Mouse (Mus musculus) T-helper 17 cell (primary cell): ENCODE data around the gene Zfp646.
"Not testable (repeated sequence)": the region's sequence is repeated elsewhere in the genome, so short reads cannot be mapped to it uniquely, and the experiment has no call there.

Experiments
- in situ Hi-C, 2 experiments: fragments of 300-600 bp; cut with MboI, MseI; formaldehyde crosslinking; loops; 1 replicate in 1 of 2; 2 replicates in 1 of 2; pipeline ENCODE4 v1.15.1; 2025; ENCODE audit warnings: high pct_unique_total_duplicates in 2 of 2

Gene Zfp646

DNA sequence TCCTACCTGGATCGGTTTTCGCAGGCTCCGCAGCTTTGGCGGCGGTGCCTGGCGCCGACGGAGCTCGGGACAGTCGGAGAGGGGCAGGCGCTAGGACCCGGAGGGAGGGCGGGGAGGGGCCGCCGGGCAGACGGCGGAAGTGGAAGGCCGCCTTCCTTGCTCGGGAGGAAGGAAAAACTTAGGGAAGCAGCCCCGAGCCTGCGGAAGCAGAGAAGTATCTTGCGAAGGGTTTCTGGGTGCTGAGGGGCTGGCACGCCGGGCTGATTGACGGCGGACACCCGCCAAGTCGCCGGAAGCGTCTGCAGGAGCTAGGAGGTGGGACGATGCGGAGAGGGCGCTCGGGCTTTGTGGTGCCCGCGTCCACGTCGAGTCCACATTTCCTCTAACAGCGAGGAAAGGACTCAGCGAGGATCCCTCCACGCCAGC, at the start of gene Zfp646:
Gene Zfp646, plus strand, starts transcription at position 181 of the 426 bp plus-strand sequence.
- in situ Hi-C loops = no loop called here

DNA sequence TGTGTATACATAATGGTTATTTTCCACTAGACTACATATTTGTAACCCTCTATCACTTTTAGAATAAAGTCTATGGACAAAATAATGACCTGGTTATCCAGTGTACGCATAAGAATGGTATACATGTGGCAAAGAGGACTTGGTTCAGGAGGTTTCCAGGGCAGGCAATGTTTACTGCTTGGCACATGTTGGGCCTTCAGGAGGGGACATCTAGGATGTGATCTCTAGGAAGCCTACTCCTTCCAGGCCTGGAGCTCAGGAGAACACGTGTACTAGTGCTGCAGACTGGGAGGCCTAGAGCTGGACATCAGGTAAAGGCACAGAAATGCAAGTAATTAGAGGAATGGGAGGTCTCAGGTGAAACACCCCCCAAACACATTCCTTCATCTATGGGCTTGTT, 40.5 kb upstream of the Zfp646 start:
- in situ Hi-C loops = no loop called here

DNA sequence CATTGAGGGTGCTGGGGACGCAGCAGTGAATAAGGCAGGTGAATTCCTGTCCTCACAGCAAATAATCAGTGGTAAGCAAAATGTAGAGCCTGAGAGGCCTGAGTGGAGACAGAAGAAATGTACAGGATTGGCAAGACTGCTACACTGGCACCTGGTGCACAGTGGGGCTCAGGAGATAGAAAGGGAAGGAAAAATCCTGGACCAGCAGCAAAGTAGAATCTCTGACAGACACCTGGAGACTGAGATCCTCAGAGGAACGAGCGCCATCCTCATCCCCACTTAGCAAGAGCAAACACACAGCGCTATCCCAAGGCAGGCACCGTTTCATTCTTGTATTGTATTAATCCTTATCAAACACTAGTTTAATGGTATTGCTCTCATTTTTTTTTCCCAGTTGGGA, 38.5 kb upstream of the Zfp646 start:
- in situ Hi-C loops = no loop called here

- in situ Hi-C loops = not testable (repeated sequence)
These were observed 38.1 kb upstream of the Zfp646 start for GRCm38 (mm10) chr7:127837878-127838277.

DNA sequence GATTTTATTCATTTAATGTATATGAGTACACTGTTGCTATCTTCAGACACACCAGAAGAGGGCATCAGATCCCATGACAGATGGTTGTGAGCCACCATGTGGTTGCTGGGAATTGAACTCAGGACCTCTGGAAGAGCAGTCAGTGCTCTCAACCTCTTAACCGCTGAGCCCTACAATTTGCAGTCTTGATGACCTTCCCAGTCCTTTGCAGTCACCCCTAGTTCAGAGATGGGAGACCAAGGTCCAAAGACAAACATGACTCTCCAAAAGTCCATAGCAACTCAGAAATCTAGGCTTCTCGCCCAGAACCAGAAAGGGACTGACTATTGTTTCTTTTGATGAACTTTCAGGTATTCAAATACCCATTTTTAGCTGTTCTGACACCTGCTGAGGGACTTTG, 36.0 kb upstream of the Zfp646 start:
- in situ Hi-C loops = not testable (repeated sequence)

- in situ Hi-C loops = no loop called here
These were observed 35.1 kb upstream of the Zfp646 start for GRCm38 (mm10) chr7:127840886-127841285.

GRCm38 (mm10) chr7:127841340-127842000, 34.6 kb upstream of the Zfp646 start:
- in situ Hi-C loops = no loop called here

DNA sequence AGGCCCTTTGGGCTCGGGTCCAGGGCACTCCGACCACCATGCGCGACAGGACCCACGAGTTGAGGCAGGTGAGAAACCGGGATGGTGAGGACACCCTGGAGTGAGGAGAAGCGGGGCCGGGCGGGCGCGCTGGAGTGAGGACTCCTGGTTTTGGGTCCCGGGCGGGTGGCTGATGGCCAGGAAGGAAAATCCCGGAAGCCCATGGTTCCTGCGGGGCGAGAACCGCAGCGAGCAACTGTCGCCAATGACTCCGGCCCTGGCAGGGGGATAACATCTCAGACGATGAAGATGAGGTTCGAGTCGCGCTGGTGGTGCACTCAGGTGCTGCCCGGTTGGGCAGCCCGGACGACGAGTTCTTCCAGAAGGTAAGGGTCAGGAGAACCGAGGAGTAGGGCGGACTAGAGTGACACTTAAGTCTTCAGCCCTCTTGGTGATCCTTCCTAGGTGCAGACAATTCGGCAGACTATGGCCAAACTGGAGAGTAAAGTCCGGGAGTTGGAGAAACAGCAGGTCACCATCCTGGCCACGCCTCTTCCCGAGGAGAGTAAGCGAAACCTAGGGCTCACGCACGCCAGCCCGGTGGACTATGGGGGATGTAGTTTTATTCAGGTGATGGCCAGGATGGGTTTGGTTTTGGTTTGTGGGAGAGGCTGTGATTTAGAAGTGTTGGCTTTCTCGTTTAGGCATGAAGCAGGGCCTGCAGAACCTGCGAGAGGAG, 33.9 kb upstream of the Zfp646 start:
- in situ Hi-C loops = no loop called here

DNA sequence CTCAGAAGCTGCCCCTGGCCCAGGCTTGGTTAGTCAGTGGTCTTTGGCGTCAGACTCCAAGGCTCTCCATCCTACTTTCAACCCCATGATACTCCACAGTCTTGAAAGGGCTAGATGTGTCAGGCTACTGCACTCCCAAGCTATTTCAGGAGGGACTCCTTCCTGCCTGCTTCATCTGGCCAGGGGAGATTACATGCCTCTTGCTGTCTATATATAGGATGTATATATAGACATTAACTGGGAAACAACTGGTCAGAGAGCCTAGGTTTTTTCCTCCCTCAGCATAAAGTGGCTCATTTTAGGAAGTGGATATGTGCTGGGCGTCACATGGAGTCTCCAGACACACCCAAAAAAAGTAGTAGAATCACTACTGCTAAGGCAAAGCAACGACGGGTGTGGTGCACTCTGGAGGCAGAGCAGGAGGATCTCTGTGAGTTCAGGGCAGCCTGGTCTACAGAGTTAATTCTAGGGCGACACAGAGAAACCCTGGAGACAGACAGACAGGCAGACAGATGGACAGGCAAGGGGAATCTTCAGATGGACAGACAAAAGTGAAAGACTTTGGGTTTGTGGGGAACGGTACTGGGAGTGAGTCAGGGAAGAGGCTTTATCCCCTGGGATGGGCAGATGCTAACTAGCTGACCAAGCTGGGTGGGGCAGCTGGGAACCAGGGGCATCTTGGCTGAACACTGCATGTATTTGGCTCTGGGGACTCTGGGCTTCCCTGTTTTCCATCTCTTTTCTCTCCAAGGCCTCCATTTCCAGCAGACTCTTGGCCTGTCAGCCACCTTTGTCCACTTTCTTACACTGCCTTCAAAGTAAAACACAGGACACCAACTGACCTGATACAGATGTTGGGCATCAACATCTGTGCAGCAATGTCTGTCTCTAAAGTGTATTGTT, 25.8 kb upstream of the Zfp646 start:
- in situ Hi-C loops = no loop called here

DNA sequence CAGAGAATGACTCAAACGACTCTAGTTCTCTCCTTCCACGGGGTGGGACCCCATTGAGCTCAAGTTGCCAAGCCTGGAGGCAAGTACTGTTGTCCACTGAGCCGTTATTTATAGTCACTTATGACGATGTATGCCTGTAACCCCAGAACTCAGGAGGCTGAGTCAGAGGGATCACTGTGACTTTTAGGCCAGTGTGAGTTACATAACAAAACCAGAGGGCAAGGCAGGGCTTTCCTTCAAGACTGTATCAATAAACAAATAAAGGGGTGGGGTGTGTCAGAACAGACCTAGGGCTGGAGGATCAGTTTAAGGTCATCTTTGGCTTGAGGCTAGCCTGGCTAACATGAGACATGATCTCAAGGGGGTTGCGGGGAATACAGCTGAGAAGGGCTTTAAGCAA, 25.1 kb upstream of the Zfp646 start:
- in situ Hi-C loops = no loop called here

DNA sequence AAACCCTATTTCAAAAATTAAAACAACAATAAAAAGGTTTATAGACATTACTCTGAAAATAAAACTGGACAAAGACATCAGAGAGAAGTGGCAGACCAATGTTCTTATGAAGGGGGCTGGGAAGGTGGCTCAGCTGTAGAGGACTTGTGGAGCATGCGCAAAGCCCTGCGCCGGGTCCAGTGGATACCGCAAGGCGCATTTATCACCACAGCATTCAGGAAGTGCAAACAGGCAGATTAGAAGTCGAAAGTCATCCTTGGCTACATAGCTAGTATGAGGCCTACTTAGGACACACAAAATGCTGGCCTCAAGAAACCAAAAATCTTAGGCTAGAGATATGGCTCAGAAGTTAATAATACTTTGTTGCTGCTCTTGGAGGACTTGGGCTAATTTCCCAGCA, 17.8 kb upstream of the Zfp646 start:
- in situ Hi-C loops = no loop called here

- in situ Hi-C loops = no loop called here
These were observed 9.6 kb upstream of the Zfp646 start for GRCm38 (mm10) chr7:127866434-127866833.

DNA sequence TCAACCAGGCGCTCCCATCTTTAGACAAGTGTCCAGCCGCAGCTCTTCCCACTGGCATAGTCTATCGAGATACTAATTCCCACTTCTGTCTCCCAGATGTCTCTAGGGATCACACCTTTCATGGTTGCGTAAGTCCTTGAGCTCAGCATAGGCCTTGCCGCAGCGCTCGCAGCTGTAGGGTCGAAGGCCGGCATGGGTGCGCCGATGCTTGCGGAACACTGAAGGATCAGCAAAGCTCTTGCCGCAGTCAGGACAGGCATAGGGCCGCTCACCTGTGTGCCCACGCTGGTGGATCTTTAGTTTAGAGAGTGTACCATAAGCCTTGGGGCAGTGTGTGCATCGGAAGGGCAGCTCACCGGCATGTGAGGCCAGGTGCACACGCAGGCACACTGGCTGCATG, 8.4 kb upstream of the Zfp646 start:
- in situ Hi-C loops = no loop called here

DNA sequence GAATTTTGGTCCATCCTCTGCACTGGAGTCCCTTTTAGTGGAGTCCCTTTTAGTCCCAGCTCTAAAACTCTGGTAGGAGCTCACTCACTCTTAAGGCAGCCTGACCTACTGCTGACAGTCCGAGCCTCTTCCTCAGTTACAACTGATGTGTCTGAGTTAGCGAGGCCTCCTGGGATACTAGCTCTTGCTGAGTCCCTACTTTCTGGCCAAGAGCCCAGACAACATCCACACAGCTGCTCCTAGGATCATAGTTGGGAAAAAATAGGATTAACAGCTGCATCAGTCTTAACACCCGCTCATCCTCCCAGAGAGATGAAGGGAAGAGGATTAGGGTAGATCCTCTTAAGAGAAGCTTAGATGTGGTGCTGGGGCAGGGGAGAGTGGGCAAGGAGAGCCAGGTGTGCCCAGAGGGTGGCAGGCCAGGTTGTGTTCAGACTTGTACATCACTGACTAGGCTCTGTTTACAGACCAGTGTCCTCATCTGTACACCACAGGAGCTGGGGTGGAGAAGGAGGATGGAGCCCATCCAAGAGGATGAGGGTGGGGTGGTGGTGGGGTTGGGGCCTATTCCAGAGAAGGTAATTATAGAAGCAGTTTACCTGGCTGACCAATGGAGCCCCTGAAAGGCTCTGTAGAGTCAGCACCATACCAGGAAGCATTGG, 6.7 kb upstream of the Zfp646 start:
- in situ Hi-C loops = no loop called here

GRCm38 (mm10) chr7:127870136-127870821, 5.7 kb upstream of the Zfp646 start:
- in situ Hi-C loops = no loop called here

GRCm38 (mm10) chr7:127874812-127875626, 1.0 kb upstream of the Zfp646 start:
- in situ Hi-C loops = no loop called here

- in situ Hi-C loops = no loop called here
These were observed 407 bp upstream of the Zfp646 start for GRCm38 (mm10) chr7:127875627-127876001.

DNA sequence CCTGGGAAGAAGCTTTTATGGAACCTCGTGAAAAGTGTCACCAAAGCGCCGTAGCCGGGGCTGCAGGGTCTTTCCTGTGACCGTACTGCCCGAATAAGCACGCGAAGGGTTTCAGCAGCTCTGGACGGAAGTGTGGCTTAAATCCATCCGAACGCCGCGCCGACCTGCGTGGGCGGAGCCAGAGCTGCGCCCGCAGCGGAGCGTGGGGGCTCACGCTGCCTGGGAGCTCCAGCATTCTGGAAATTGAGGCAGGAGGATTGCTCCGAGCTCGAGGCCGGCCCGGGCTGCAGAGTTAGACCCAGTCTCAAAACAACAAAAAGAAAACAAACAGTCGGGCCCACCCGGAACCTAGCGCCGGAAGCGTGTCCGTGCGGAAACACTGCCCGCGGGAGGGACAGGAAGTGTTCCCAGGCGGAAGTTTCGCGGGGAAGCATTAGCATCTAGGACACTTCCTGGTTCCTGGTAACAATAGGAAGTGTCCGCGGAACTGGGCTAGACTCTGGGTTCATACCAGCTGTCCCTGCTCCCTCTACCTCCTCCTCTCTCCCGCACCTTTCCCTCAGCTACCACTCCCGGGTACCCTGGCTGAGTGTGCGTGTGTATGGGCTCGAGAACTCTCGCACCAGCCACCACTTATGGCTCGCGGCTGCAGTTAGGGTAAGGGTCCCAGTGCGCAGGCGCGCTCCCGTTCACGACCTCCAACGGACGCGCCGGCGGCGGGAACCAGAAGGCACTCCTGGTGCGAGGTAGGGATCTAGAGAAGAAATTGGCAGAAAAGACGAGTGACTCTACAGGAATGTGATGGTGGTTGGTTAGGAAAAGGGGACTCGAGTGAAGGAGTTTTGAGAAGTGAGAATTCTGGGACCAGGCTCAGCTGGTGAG, 687 bp downstream of the Zfp646 start, which contains the start of gene Zfp668:
Gene Zfp668, minus strand, starts transcription at position 362 of the 882 bp plus-strand sequence.
- in situ Hi-C loops = no loop called here

- in situ Hi-C loops = no loop called here
These were observed 3.3 kb downstream of the Zfp646 start for GRCm38 (mm10) chr7:127879301-127879700.
